ENCODE assay signal across 1 mouse cellular context in genomic region chr11:75688132-75688531, GRCm38 (mm10).
TF ChIP-seq lines count a peak whose summit lies in the region.

No protein-coding gene starts in this region.

TF ChIP-seq in myocyte, 11 proteins besides CTCF, POLR2A, EP300 and RAD21:
- peak in 1 of 3 experiments; percentile 11 for TF ChIP-seq MYOG (IDR thresholded peaks at IDR 0.05; ENCODE audit: control insufficient read depth in 1 of 3, insufficient read depth in 1 of 3, insufficient read length in 2 of 3, low read depth in 2 of 3)
- TF ChIP-seq E2F4 (IDR thresholded peaks at IDR 0.05; ENCODE audit: insufficient read depth) = no peak
